Mouse (Mus musculus) lung, postnatal 0 days (tissue): ENCODE data around the gene Col1a1. TPM values are rescaled to one million over a fixed set of nuclear protein-coding genes. Genes with fewer than 3 reads are reported as not detected.

Experiments used
- ATAC-seq: fragments of 200-750 bp; cut with Nextera tagmentation; 2 replicates; pipeline ENCODE4 v1.8.0; 2017; ENCODE audit warnings: moderate library complexity
- DNase-seq: peaks from one replicate; pipeline ENCODE4 v3.0.0-alpha.2; 2016; ENCODE audit warnings: low spot score
- H3K27ac ChIP-seq: fragments of 300-500 bp; sonication (generic); 2 replicates; pipeline ENCODE4 v1.5.1; 2014; ENCODE audit warnings: antibody characterized with exemption, mild to moderate bottlenecking, low read length, mixed read lengths
- H3K27me3 ChIP-seq: fragments of 300-500 bp; sonication (generic); replicated peaks from 2 replicates; pipeline ENCODE4 v1.6.1; 2014; ENCODE audit warnings: low read length, mixed read lengths; ENCODE audit not compliant: insufficient read depth
- H3K36me3 ChIP-seq: fragments of 300-500 bp; sonication (generic); 2 replicates; pipeline ENCODE4 v1.6.1; 2014; ENCODE audit warnings: low read length, mixed read lengths; ENCODE audit not compliant: insufficient read depth
- H3K4me1 ChIP-seq: fragments of 300-500 bp; sonication (generic); 2 replicates; pipeline ENCODE4 v1.6.1; 2014; ENCODE audit warnings: antibody characterized with exemption, low read depth, low read length, mixed read lengths; ENCODE audit not compliant: insufficient read depth
- H3K4me2 ChIP-seq: fragments of 300-500 bp; sonication (generic); replicated peaks from 2 replicates; pipeline ENCODE4 v1.6.1; 2014; ENCODE audit warnings: low read depth, mild to moderate bottlenecking, low read length, moderate library complexity, mixed read lengths
- H3K4me3 ChIP-seq: fragments of 300-500 bp; sonication (generic); 2 replicates; pipeline ENCODE4 v1.5.1; 2014; ENCODE audit warnings: low read depth, low read length
- H3K9ac ChIP-seq: fragments of 300-500 bp; sonication (generic); replicated peaks from 2 replicates; pipeline ENCODE4 v1.6.1; 2014; ENCODE audit warnings: low read depth, mild to moderate bottlenecking
- H3K9me3 ChIP-seq: fragments of 300-500 bp; sonication (generic); 2 replicates; pipeline ENCODE4 v1.6.1; 2016; ENCODE audit warnings: low read length, mixed read lengths
- CTCF ChIP-seq: IDR thresholded peaks from 2 replicates; pipeline ENCODE4 v1.5.1; 2016; ENCODE audit warnings: antibody characterized with exemption, mild to moderate bottlenecking
- EP300 ChIP-seq: IDR thresholded peaks from 2 replicates; pipeline ENCODE4 v1.6.1; 2016; ENCODE audit warnings: antibody characterized with exemption, mild to moderate bottlenecking, control low read depth
- WGBS: fragments of 180-500 bp; shearing (Covaris S2); extraction: QIAGEN DNeasy Blood & Tissue Kit; methylation state at CpG from one replicate; pipeline ENCODE4 v1.1.7; 2014; 5-methylcytosine and 5-hydroxymethylcytosine counted together
- polyA plus RNA-seq: library from polyadenylated mRNA; unstranded; fragments of >200 nt; fragmentation: Nextera tagmentation; extraction: Ambion mirVana; gene quantifications from 2 replicates; pipeline ENCODE4 v1.2.1, GENCODE M21; 2015

Col1a1 gene
- polyA plus RNA-seq, 1 experiment from 2014 or later: 478 TPM

- no peaks in the 10 kb centered on the region for H3K4me1 ChIP-seq
- TF ChIP-seq EP300 (no peak), CTCF (no peak)
- 39% methylated on average over 9 of the region's 9 CpGs for WGBS
- H3K4me2 ChIP-seq: no peak overlapping the region
- no peaks in the 10 kb centered on the region for H3K36me3 ChIP-seq
- H3K27ac ChIP-seq: no peak overlapping the region
- no peaks in the 10 kb centered on the region for H3K9me3 ChIP-seq
- ATAC-seq (no peak; the same call in 1 of the 2 replicates), DNase-seq (no peak)
- no peak overlapping the region for H3K9ac ChIP-seq
- H3K27me3 ChIP-seq: no peaks in the 10 kb centered on the region
- H3K4me3 ChIP-seq: no peak overlapping the region
These were observed 42.3 kb downstream of the Col1a1 start for GRCm38 (mm10) chr11:94978178-94978915.

GRCm38 (mm10) chr11:94978947-94979346 lies 42.9 kb downstream of the Col1a1 start:
- H3K4me3 ChIP-seq: no peak overlapping the region
- H3K36me3 ChIP-seq: no peaks in the 10 kb centered on the region
- H3K9me3 ChIP-seq: no peaks in the 10 kb centered on the region
- no peaks in the 10 kb centered on the region for H3K27me3 ChIP-seq
- no peak; the same call in 1 of the 2 replicates for TF ChIP-seq EP300
- peak; percentile 100 for TF ChIP-seq CTCF
- H3K4me1 ChIP-seq: no peaks in the 10 kb centered on the region
- ATAC-seq: peak; percentile 97
- no peak overlapping the region for H3K9ac ChIP-seq
- peak overlapping the region; percentile 44; the same call in 1 of the 2 replicates for H3K4me2 ChIP-seq
- no peak overlapping the region for H3K27ac ChIP-seq
- peak; percentile 97 for DNase-seq
- WGBS: under 1% methylated on average over 20 of the region's 20 CpGs

GRCm38 (mm10) chr11:94979462-94980179 lies 43.6 kb downstream of the Col1a1 start:
- no peak for TF ChIP-seq EP300
- TF ChIP-seq CTCF: no peak
- Histone ChIP-seq H3K9me3 (no peaks in the 10 kb centered on the region), H3K4me3 (no peak overlapping the region), H3K27me3 (no peaks in the 10 kb centered on the region), H3K36me3 (no peaks in the 10 kb centered on the region), H3K4me2 (peak overlapping the region; percentile 44; the same call in 1 of the 2 replicates), H3K27ac (no peak overlapping the region), H3K9ac (no peak overlapping the region), H3K4me1 (no peaks in the 10 kb centered on the region)
- 72% methylated on average over 11 of the region's 11 CpGs for WGBS
- ATAC-seq: no peak
- DNase-seq: peak; percentile 4

GRCm38 (mm10) chr11:94985140-94985539 lies 49.1 kb downstream of the Col1a1 start:
- H3K4me3 ChIP-seq: no peak overlapping the region
- no peaks in the 10 kb centered on the region for H3K36me3 ChIP-seq
- H3K4me1 ChIP-seq: peaks cover 12% of the 10 kb centered on the region; the same call in 1 of the 2 replicates
- no peaks in the 10 kb centered on the region for H3K27me3 ChIP-seq
- ATAC-seq (no peak), DNase-seq (no peak)
- no peak for TF ChIP-seq EP300
- no peak for TF ChIP-seq CTCF
- no peaks in the 10 kb centered on the region for H3K9me3 ChIP-seq
- H3K27ac ChIP-seq: no peak overlapping the region
- no peak overlapping the region for H3K4me2 ChIP-seq
- H3K9ac ChIP-seq: no peak overlapping the region
- 20% methylated on average over 1 of the region's 1 CpGs for WGBS

- Histone ChIP-seq H3K27me3 (no peaks in the 10 kb centered on the region), H3K9ac (no peak overlapping the region), H3K4me1 (peaks cover 14% of the 10 kb centered on the region; the same call in 1 of the 2 replicates), H3K9me3 (no peaks in the 10 kb centered on the region), H3K4me2 (no peak overlapping the region), H3K27ac (no peak overlapping the region), H3K36me3 (no peaks in the 10 kb centered on the region), H3K4me3 (no peak overlapping the region)
- ATAC-seq: no peak
- WGBS: 60% methylated on average over 5 of the region's 5 CpGs
- no peak for TF ChIP-seq CTCF
- no peak for TF ChIP-seq EP300
- no peak for DNase-seq
These were observed 49.8 kb downstream of the Col1a1 start for GRCm38 (mm10) chr11:94985822-94986221.

- TF ChIP-seq CTCF (no peak), EP300 (no peak)
- WGBS: 52% methylated on average over 2 of the region's 2 CpGs
These were observed 50.4 kb downstream of the Col1a1 start for GRCm38 (mm10) chr11:94986435-94986834.

More at GRCm38 (mm10) chr11:94986435-94986834, 50.4 kb downstream of the Col1a1 start:
- Histone ChIP-seq H3K4me1 (peaks cover 14% of the 10 kb centered on the region; the same call in 1 of the 2 replicates), H3K9ac (no peak overlapping the region), H3K4me3 (no peak overlapping the region), H3K27ac (no peak overlapping the region), H3K27me3 (no peaks in the 10 kb centered on the region), H3K9me3 (no peaks in the 10 kb centered on the region), H3K4me2 (no peak overlapping the region), H3K36me3 (no peaks in the 10 kb centered on the region)
- DNase-seq (no peak), ATAC-seq (no peak)
